Mouse (Mus musculus) limb, embryonic 10.5 days (tissue): ENCODE results near the gene Gm10198. TPM values are rescaled to one million over a fixed set of nuclear protein-coding genes. Genes with fewer than 3 reads are reported as not detected.

ENCODE experiments used
- DNase-seq: peaks from one replicate; pipeline ENCODE4 v3.0.0-alpha.2; 2017; ENCODE audit warnings: low spot score
- H3K27ac ChIP-seq: fragments of 300-500 bp; sonication (generic); 2 replicates; pipeline ENCODE4 v1.5.1; 2016; ENCODE audit warnings: mild to moderate bottlenecking
- H3K27me3 ChIP-seq: fragments of 300-500 bp; sonication (generic); 2 replicates; pipeline ENCODE4 v1.6.1; 2016; ENCODE audit warnings: low read depth, mild to moderate bottlenecking; ENCODE audit not compliant: poor library complexity, severe bottlenecking
- H3K36me3 ChIP-seq: fragments of 300-500 bp; sonication (generic); 2 replicates; pipeline ENCODE4 v1.6.1; 2016; ENCODE audit warnings: mild to moderate bottlenecking, moderate library complexity
- H3K4me1 ChIP-seq: fragments of 300-500 bp; sonication (generic); 2 replicates; pipeline ENCODE4 v1.6.1; 2016
- H3K4me3 ChIP-seq: fragments of 300-500 bp; sonication (generic); 2 replicates; pipeline ENCODE4 v1.5.1; 2016; ENCODE audit warnings: mild to moderate bottlenecking, moderate library complexity
- H3K9me3 ChIP-seq: fragments of 300-500 bp; sonication (generic); replicated peaks from 2 replicates; pipeline ENCODE4 v1.6.1; 2016; ENCODE audit warnings: mild to moderate bottlenecking
- WGBS: fragments of 180-500 bp; shearing (Covaris S2); methylation state at CpG from one replicate; pipeline ENCODE4 v1.1.7; 2016; 5-methylcytosine and 5-hydroxymethylcytosine counted together
- polyA plus RNA-seq: library from polyadenylated mRNA; unstranded; fragments of >200 nt; fragmentation: Nextera tagmentation; extraction: Ambion mirVana; gene quantifications from 2 replicates; pipeline ENCODE4 v1.2.1, GENCODE M21; 2016

Gm10198 gene
- polyA plus RNA-seq, 1 experiment from 2014 or later = not detected

DNA sequence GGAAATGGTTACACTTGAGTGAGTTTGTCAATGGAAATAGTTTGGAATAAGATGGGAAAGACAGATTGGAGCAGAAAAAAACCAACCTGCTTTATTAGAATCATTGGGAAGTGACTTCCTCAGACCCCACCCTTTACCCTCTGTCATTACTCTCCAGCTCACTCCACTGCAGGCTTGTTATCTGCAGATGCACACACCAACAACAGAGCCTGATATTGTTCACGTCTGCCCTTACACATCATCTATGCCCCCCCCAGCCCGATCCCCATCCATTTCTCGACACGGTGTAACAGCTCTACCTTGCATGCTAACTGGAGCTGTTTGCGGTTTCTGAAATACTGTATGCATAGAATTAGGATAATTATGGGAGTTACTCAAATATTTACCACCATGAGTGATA, 12.2 kb downstream of the Gm10198 start:
- H3K4me1 ChIP-seq = no peaks in the 10 kb centered on the region
- no peak overlapping the region for H3K4me3 ChIP-seq
- H3K27ac ChIP-seq = no peak overlapping the region
- DNase-seq = no peak
- H3K9me3 ChIP-seq = no peaks in the 10 kb centered on the region
- H3K36me3 ChIP-seq = no peaks in the 10 kb centered on the region
- no peaks in the 10 kb centered on the region for H3K27me3 ChIP-seq
- 92% methylated on average over 5 of the region's 5 CpGs for WGBS

DNA sequence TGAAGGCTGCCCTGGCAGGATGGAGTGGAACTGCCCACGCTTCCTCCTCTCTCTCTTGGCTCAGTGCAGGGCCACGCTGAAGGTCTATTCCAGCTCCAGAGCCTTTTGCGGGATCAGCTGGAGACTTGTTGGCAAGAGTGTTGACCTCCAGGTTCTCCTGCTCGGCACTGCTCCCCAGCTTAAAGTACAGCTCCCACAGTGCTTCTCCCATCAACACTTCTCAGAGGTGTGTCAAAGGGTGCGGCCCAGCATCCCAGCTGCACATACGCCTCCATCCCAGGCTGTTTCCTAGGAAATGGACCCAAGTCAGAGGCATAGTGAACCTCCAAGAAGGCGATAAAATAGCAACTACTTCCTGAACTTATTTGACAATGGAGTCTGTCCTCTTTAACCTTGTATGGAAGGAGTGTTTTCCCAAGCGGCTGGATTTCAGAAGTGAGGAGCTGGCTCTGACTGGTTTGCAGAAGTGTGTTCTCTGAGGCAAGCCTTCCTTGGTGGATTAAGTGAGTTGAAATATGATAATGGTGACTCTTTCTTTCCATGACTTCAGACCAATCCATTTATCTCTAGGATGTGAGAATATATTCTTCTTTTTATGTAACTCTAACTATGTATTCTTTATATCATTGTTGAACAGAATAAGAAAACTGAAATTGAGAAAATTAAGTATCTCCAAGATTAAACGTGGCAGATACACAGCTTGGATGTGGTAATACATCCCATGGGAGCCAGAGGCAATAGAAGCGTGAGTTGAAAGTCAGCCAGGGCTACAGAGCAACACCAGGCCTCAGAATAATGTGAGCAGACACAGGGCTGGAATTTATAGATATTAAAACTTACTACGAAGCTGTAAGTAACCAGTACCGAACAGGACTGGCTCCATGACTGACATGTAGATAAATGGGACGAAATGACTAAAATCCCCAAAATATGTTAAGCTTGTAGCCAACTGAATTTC, 23.9 kb downstream of the Gm10198 start:
- 87% methylated on average over 13 of the region's 13 CpGs for WGBS
- no peak overlapping the region for H3K4me3 ChIP-seq
- no peaks in the 10 kb centered on the region for H3K4me1 ChIP-seq
- no peaks in the 10 kb centered on the region for H3K36me3 ChIP-seq
- no peaks in the 10 kb centered on the region for H3K27me3 ChIP-seq
- no peak for DNase-seq
- no peaks in the 10 kb centered on the region for H3K9me3 ChIP-seq
- H3K27ac ChIP-seq = no peak overlapping the region

DNA sequence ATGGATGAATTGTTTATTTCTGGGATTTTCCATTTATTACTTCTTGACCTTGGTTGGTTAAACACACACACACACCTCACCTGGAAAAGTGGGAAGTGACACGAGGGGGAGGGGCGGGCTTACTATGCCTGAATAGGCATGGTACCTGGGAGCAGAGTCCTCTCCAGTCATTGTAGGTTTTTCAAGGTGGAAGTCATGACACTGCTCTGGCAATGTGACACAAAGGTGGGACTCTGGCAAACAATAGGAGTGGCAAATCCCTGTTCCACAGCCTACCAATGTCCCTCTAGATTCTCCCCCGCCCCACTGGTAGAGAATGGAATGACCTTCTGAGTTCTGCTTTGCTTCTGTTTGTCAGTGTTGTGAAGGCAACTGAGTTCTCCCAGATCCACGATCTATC, 27.8 kb downstream of the Gm10198 start:
- 88% methylated on average over 4 of the region's 4 CpGs for WGBS
- Histone ChIP-seq H3K9me3 (no peaks in the 10 kb centered on the region), H3K4me1 (no peaks in the 10 kb centered on the region), H3K36me3 (no peaks in the 10 kb centered on the region), H3K4me3 (no peak overlapping the region), H3K27me3 (no peaks in the 10 kb centered on the region), H3K27ac (no peak overlapping the region)
- no peak for DNase-seq

DNA sequence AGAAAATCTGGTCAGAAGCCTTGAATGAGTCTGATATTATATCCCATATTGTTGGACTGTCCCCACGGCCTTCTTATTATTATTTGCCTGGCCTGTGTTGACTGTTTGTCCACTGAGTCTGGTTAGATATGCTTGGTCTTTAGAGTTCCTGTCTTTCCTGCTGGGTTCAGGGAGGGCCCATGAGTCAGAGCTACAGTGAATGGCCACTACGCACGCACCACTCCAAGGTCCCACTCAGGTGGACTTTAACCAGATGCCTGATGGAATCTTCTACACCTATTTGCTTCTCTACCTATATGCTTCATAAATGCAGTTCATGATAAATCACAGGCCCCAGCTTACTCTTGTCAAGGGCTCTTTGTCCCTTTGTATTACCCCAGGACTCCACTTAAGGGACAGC, 29.8 kb downstream of the Gm10198 start:
- Histone ChIP-seq H3K27ac (no peak overlapping the region), H3K4me1 (no peaks in the 10 kb centered on the region), H3K4me3 (no peak overlapping the region), H3K27me3 (no peaks in the 10 kb centered on the region), H3K36me3 (no peaks in the 10 kb centered on the region), H3K9me3 (no peaks in the 10 kb centered on the region)
- no peak for DNase-seq
- WGBS = 95% methylated on average over 3 of the region's 3 CpGs

DNA sequence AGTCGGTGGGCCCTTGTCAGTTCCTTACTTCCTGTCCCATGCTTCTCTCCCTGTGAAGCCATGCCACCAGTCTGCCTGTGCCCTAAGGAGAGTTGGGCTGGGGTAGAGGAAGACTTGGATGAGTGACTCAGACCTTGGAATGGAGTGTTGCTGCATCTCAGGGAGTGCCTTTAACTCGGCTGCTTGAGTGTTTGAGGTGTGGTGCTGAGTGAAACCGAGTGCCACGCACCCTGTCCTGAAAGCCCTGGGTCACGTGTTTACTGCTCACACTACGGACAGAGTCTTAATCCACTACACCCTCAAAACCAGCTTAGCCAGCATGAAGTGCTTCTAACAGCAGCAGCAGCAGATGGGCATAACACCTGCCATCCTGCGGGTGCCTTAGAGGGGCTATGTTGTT, 30.5 kb downstream of the Gm10198 start:
- H3K27me3 ChIP-seq = no peaks in the 10 kb centered on the region
- 84% methylated on average over 7 of the region's 7 CpGs for WGBS
- no peaks in the 10 kb centered on the region for H3K4me1 ChIP-seq

DNA sequence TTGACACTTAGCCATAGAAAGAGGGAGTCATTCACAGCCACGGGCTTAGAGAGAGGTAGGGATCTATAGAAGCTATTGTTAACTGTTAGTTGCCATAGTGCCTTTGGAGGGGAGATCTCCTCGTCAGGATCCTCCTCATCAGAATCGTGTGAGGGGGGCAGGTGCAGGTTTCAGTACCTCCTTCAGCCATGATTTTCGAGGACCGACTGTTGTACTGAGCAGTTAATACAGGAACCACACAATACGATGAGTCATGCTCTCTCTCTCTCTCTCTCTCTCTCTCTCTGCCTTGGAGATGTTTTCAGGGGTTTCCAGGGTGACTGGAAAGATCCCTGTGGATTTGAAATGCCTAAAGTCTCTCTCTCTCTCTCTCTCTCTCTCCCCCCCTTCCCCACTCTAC, 31.5 kb downstream of the Gm10198 start:
- DNase-seq = no peak
- Histone ChIP-seq H3K36me3 (no peaks in the 10 kb centered on the region), H3K4me1 (no peaks in the 10 kb centered on the region), H3K4me3 (no peak overlapping the region), H3K27me3 (no peaks in the 10 kb centered on the region), H3K27ac (no peak overlapping the region), H3K9me3 (no peaks in the 10 kb centered on the region)
- WGBS = 79% methylated on average over 6 of the region's 6 CpGs

More for the DNA sequence above, 30.5 kb downstream of the Gm10198 start:
- DNase-seq = no peak
- Histone ChIP-seq H3K9me3 (no peaks in the 10 kb centered on the region), H3K27ac (no peak overlapping the region), H3K4me3 (no peak overlapping the region), H3K36me3 (no peaks in the 10 kb centered on the region)

DNA sequence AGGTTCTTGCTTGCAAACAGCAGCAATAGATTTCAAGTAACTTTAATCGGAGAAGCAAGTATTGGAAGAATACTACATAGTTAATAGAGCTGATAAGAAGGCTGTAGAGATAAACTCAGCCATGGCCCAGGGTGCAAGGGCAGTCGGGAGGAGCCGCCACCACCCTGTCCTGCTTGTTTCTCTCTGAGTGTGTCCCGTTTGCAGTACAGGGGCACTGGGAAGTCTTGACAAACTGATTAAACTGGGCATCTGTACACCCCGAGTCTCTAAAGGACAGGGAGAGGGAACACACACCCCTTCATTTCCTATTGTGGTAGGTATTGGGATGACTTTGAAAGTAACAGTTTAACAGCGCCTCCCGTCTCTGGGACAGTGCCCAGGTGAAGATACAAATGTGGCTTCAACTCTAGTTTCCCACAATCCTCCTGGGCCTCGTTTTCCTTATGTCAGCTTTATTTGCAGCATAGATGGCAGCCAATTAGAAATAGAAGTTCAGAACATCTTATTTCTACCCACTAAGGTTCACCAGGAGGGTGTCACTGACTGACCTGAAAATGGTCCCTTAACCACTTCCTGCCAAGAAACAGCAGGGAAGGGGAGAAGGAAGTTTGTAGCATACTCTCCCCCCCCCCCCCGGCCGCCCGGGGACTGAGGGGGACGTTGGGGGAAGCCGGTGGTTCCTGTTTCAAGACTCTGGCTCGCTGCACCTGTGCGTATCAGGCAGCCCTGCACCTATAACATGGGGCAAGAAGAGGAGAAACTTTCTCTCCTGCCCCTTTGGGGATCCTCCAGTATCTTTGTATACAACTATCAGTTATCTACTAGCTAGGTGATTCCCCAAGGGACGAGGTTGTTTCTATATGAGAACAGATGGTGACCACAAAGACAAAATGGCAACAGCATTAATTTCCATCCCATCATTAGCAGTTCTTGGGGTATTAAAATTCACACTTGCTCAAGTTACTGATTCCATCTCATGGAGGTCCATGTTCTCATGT, 41.9 kb downstream of the Gm10198 start:
- DNase-seq = no peak
- no peak overlapping the region for H3K27ac ChIP-seq
- H3K4me3 ChIP-seq = no peak overlapping the region
- WGBS = 89% methylated on average over 16 of the region's 16 CpGs
- no peaks in the 10 kb centered on the region for H3K36me3 ChIP-seq
- H3K9me3 ChIP-seq = no peaks in the 10 kb centered on the region; the same call in 1 of the 2 replicates
- no peaks in the 10 kb centered on the region for H3K27me3 ChIP-seq
- no peaks in the 10 kb centered on the region for H3K4me1 ChIP-seq

DNA sequence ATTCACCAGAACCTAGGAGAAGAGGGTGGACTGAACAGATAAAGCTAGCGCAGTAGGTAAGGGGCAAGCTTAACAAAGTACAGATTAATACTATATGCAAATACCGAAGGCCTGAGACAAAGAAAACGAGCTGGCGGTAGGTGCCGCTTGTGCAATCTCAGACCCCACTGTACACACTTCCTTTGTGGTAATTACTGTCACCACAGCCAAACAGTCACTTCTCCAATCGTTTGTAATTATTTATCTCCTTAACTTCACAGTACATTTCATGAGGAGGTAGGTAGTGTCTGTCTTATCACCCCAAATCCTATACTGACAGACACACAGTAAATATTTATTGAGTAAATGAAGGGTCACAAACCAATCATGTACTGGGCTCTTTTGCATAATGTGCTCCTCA, 47.7 kb downstream of the Gm10198 start:
- no peaks in the 10 kb centered on the region for H3K36me3 ChIP-seq
- no peak overlapping the region for H3K4me3 ChIP-seq
- no peak overlapping the region for H3K27ac ChIP-seq
- WGBS = 90% methylated on average over 6 of the region's 6 CpGs
- no peaks in the 10 kb centered on the region for H3K27me3 ChIP-seq
- H3K4me1 ChIP-seq = no peaks in the 10 kb centered on the region
- no peaks in the 10 kb centered on the region; the same call in 1 of the 2 replicates for H3K9me3 ChIP-seq
- DNase-seq = no peak

Other genes with a start within 250 kb of the Gm10198 start
- 75.7 and 95.4 TPM in 2 replicates for gene Gpbp1, start 102.7 kb upstream of the Gm10198 start, polyA plus RNA-seq
- not detected in 2 replicates for gene Gm49496, start 42.8 kb upstream of the Gm10198 start, polyA plus RNA-seq
- gene Mier3, start 88.2 kb downstream of the Gm10198 start, polyA plus RNA-seq = 19.4 and 21.7 TPM in 2 replicates
- 14.9 and 15.6 TPM in 2 replicates for gene Map3k1, start 216.2 kb downstream of the Gm10198 start, polyA plus RNA-seq